Mouse (Mus musculus) midbrain, postnatal 0 days (tissue): Measurements from ENCODE around the gene Slc6a9. TPM values are rescaled to one million over a fixed set of nuclear protein-coding genes. Genes with fewer than 3 reads are reported as not detected.

Source experiments
- ATAC-seq: fragments of 200-750 bp; cut with Nextera tagmentation; 2 replicates; pipeline ENCODE4 v1.8.0; 2017; ENCODE audit warnings: moderate number of reproducible peaks, mild to moderate bottlenecking, moderate TSS enrichment, moderate library complexity; ENCODE audit not compliant: low FRiP score
- DNase-seq: peaks from one replicate; pipeline ENCODE4 v3.0.0-alpha.2; 2015; ENCODE audit warnings: low spot score
- H3K27ac ChIP-seq: fragments of 300-500 bp; sonication (generic); 2 replicates; pipeline ENCODE4 v1.5.1; 2014; ENCODE audit warnings: low read depth, mild to moderate bottlenecking, low read length, mixed read lengths
- H3K27me3 ChIP-seq: fragments of 300-500 bp; sonication (generic); 2 replicates; pipeline ENCODE4 v1.6.1; 2014; ENCODE audit warnings: low read length, control low read depth, mixed read lengths; ENCODE audit not compliant: insufficient read depth
- H3K36me3 ChIP-seq: fragments of 300-500 bp; sonication (generic); 2 replicates; pipeline ENCODE4 v1.6.1; 2014; ENCODE audit warnings: low read length, control low read depth, mixed read lengths; ENCODE audit not compliant: insufficient read depth
- H3K4me1 ChIP-seq: fragments of 300-500 bp; sonication (generic); 2 replicates; pipeline ENCODE4 v1.6.1; 2014; ENCODE audit warnings: mild to moderate bottlenecking, control low read depth, antibody characterized with exemption, low read length, mixed read lengths; ENCODE audit not compliant: insufficient read depth
- H3K4me2 ChIP-seq: fragments of 300-500 bp; sonication (generic); 2 replicates; pipeline ENCODE4 v1.6.1; 2014; ENCODE audit warnings: low read depth, mild to moderate bottlenecking, low read length, mixed read lengths; ENCODE audit not compliant: poor library complexity, severe bottlenecking
- H3K4me3 ChIP-seq: fragments of 300-500 bp; sonication (generic); 2 replicates; pipeline ENCODE4 v1.5.1; 2014; ENCODE audit warnings: low read depth, mild to moderate bottlenecking, low read length, moderate library complexity
- H3K9ac ChIP-seq: fragments of 300-500 bp; sonication (generic); replicated peaks from 2 replicates; pipeline ENCODE4 v1.6.1; 2014; ENCODE audit warnings: mild to moderate bottlenecking, low read length, moderate library complexity, mixed read lengths; ENCODE audit not compliant: poor library complexity, severe bottlenecking
- H3K9me3 ChIP-seq: fragments of 300-500 bp; sonication (generic); 2 replicates; pipeline ENCODE4 v1.6.1; 2016; ENCODE audit warnings: low read length, control low read depth
- CTCF ChIP-seq: IDR thresholded peaks from 2 replicates; pipeline ENCODE4 v1.5.1; 2016; ENCODE audit warnings: antibody characterized with exemption, mild to moderate bottlenecking
- WGBS: fragments of 180-500 bp; shearing (Covaris S2); extraction: QIAGEN DNeasy Blood & Tissue Kit; methylation state at CpG from one replicate; pipeline ENCODE4 v1.1.7; 2014; 5-methylcytosine and 5-hydroxymethylcytosine counted together
- polyA plus RNA-seq: library from polyadenylated mRNA; unstranded; fragments of >200 nt; fragmentation: Nextera tagmentation; extraction: Ambion mirVana; gene quantifications from 2 replicates; pipeline ENCODE4 v1.2.1, GENCODE M21; 2015
- total RNA-seq: library from RNA; depleted of rRNA; stranded (reverse); fragments of >200 nt; gene quantifications from 2 replicates; pipeline ENCODE4 v1.2.3, GENCODE M21; 2014

Gene Slc6a9
- total and polyA plus RNA-seq, 2 experiments from 2014 or later: 58.7 to 105 TPM

DNA sequence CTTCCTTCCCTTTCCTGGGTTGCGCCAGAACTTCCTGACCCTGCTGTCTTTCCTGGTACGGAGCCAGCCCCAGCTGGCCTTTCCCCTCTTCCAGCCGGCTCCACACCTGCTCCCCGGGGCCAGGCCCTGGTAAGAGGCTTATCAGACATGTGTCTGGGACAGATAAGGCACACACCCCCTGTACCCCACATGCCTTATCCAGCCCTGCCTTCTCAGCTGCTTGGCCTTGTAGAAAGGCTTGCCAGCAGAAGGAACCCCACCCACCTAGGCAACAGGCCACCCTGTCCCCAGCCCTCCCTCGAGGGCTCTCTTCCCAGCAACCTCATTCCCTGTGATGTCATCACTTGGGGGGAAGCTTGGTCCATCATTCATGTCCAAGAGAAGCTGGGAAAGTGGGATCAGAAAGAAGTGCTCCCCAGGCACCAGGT, 4.2 kb upstream of the Slc6a9 start:
- DNase-seq: peak; percentile 40
- no peak overlapping the region for H3K27ac ChIP-seq
- H3K36me3 ChIP-seq: no peaks in the 10 kb centered on the region
- no peaks in the 10 kb centered on the region for H3K27me3 ChIP-seq
- no peaks in the 10 kb centered on the region for H3K9me3 ChIP-seq
- 10% methylated on average over 5 of the region's 5 CpGs for WGBS
- H3K4me3 ChIP-seq: no peak overlapping the region
- H3K4me2 ChIP-seq: no peak overlapping the region
- no peaks in the 10 kb centered on the region for H3K4me1 ChIP-seq
- TF ChIP-seq CTCF: no peak
- H3K9ac ChIP-seq: no peak overlapping the region
- no peak for ATAC-seq

DNA sequence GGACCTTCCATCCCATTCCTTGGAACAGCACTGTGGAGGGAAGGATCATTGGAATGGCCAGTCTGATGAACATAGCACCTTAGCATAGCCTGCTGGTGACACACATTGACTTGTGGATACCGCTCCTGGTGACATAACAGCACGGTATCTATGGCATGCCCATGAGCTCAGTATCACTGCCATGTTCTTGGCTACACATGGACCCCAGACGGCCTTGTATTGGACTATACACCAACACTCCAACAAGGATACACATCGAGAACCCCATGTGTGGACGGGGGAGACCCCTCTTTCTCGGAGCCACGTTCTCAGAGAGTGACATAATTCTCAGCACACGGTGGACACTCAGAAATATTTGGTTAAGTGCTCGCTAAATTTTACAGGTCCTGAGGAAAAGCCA, 3.5 kb upstream of the Slc6a9 start:
- Histone ChIP-seq H3K36me3 (no peaks in the 10 kb centered on the region), H3K27ac (no peak overlapping the region), H3K9ac (no peak overlapping the region), H3K27me3 (no peaks in the 10 kb centered on the region), H3K4me2 (no peak overlapping the region), H3K4me1 (no peaks in the 10 kb centered on the region), H3K9me3 (no peaks in the 10 kb centered on the region), H3K4me3 (no peak overlapping the region)
- WGBS: 94% methylated on average over 9 of the region's 9 CpGs
- ATAC-seq: no peak
- DNase-seq: no peak
- no peak for TF ChIP-seq CTCF

DNA sequence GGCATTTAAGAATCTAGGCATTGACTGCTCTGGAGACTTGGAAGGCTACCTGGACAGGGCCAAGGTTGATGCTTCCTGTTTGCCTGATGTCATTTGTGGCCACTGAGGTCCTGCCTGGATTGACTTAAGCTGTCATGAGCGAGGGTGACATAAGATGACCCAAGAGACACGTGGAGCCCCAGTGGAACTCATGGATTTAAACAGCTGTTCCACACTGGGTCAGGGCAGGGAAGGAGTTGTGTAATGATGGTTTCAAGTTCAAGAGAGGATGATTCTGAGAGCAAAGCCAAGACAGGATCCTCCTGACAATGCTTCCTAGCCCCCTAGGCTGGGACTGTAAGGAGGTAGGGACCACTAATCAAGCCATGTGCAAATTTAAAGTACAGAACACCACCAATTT, 2.8 kb upstream of the Slc6a9 start:
- no peak for DNase-seq
- H3K36me3 ChIP-seq: no peaks in the 10 kb centered on the region
- TF ChIP-seq CTCF: no peak
- no peak overlapping the region for H3K27ac ChIP-seq
- WGBS: 86% methylated on average over 2 of the region's 2 CpGs
- no peak overlapping the region for H3K9ac ChIP-seq
- no peak overlapping the region for H3K4me3 ChIP-seq
- no peaks in the 10 kb centered on the region for H3K27me3 ChIP-seq
- H3K4me2 ChIP-seq: no peak overlapping the region
- no peaks in the 10 kb centered on the region for H3K9me3 ChIP-seq
- H3K4me1 ChIP-seq: no peaks in the 10 kb centered on the region
- ATAC-seq: no peak

DNA sequence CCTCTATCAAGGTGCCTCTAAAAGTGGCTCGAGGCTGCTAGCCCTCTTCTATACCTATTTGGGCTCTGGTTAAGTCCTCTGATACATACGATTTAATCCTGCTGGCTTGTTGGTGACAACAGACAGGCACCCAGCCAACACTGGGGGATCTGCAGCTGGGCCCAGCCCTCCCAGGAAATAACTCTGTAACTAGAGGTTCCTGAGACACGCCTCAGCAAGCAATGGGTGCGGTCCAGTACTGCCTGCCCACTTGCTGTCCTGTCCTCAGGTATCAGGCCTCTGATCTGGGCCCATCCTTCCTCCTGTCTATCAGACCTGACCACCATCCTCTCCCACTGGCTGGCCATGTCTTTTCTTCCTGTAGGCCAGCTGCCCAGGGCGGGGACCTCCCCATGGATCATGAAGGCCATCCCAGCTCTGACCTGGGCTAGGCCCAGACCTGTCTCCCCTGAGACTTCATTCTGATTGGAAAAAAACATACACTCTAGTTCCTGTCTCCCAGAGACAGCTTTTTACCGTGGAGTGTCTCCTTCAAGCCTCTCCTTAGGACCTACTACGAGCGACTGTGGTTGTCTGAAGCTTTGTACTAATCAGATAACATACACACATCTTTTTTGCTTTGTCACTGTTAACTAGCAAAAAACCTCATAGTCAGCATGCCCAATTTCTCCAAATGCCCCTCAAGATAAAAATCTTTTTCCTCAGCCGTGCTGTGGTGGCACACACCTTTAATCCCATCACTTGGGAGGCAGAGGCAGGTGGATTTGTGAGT, 2.2 kb upstream of the Slc6a9 start:
- Histone ChIP-seq H3K36me3 (no peaks in the 10 kb centered on the region), H3K27ac (no peak overlapping the region), H3K4me1 (no peaks in the 10 kb centered on the region), H3K9me3 (no peaks in the 10 kb centered on the region), H3K4me2 (no peak overlapping the region), H3K9ac (no peak overlapping the region), H3K4me3 (no peak overlapping the region), H3K27me3 (no peaks in the 10 kb centered on the region)
- ATAC-seq (no peak), DNase-seq (no peak)
- TF ChIP-seq CTCF: no peak
- 81% methylated on average over 9 of the region's 9 CpGs for WGBS

GRCm38 (mm10) chr4:117834845-117835530, 682 bp downstream of the Slc6a9 start:
- peak overlapping the region; percentile 77 for H3K4me2 ChIP-seq
- ATAC-seq (peak; percentile 47), DNase-seq (peak; percentile 83)
- H3K4me1 ChIP-seq: no peaks in the 10 kb centered on the region
- no peaks in the 10 kb centered on the region for H3K27me3 ChIP-seq
- H3K9me3 ChIP-seq: no peaks in the 10 kb centered on the region
- H3K27ac ChIP-seq: peak overlapping the region; percentile 96
- peak overlapping the region; percentile 99 for H3K9ac ChIP-seq
- peak overlapping the region; percentile 86 for H3K4me3 ChIP-seq
- peak; percentile 36; the same call in 1 of the 2 replicates for TF ChIP-seq CTCF
- no peaks in the 10 kb centered on the region for H3K36me3 ChIP-seq
- 0% methylated on average over 34 of the region's 36 CpGs for WGBS

- H3K36me3 ChIP-seq: no peaks in the 10 kb centered on the region
- no peaks in the 10 kb centered on the region for H3K27me3 ChIP-seq
- peak overlapping the region; percentile 96 for H3K27ac ChIP-seq
- H3K9ac ChIP-seq: peak overlapping the region; percentile 99
- no peak for TF ChIP-seq CTCF
- H3K4me3 ChIP-seq: peak overlapping the region; percentile 86
- DNase-seq (peak; percentile 55), ATAC-seq (peak; percentile 72)
- peak overlapping the region; percentile 77 for H3K4me2 ChIP-seq
- H3K9me3 ChIP-seq: no peaks in the 10 kb centered on the region
- WGBS: under 1% methylated on average over 52 of the region's 60 CpGs
- H3K4me1 ChIP-seq: no peaks in the 10 kb centered on the region
Measured at GRCm38 (mm10) chr4:117835531-117836111, 1.3 kb downstream of the Slc6a9 start.
